Mouse (Mus musculus): ENCODE measurements around the gene B3gnt2. TPM values are rescaled to one million over a fixed set of nuclear protein-coding genes. Genes with fewer than 3 reads are reported as not detected.

The B3gnt2 gene
- total RNA-seq, 2 experiments from 2014 or later = 8.3 to 28.9 TPM

GRCm38 (mm10) chr11:22848649-22849195 is 12.0 kb downstream of the B3gnt2 start:
- peak; percentile 41 for ATAC-seq (ENCODE audit: poor library complexity, severe bottlenecking)

- no peak for ATAC-seq (ENCODE audit: poor library complexity, severe bottlenecking)
Observed at GRCm38 (mm10) chr11:22847732-22848648, 12.8 kb downstream of the B3gnt2 start.

DNA sequence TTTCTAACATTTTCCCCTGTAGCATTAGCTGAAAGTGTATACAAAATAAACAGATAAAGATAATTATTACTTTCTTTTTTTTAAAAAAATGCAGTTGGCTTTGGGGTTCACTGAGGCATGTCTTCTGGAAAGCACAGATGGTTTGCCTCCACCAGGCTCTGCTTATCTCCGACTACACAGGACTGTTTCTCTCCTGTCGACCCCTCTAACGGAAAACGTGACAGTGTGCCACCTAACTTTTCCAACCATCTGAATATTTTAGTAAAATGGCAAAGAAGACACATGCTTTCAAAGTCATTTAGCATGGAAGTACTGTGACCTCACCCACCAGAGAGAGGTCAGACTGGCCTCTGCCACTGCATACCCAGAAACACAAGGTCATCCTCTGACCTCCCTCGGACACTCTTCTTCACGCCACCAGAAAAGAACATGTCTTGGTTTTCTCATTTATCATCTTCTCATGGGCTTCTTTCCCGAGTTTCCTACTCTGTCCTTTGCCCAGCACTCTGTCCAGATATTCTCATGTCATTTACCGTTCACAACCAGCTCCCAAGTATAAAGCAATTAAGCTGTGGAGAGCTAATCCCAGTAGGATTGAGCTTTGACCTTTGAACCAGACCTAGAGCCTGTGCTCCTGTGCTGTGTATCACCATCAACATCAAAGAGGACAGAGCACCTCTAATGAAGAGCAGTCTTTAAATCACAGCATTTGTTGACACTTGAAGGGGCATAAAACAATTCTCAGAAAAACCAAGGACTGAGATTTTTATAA is 13.6 kb downstream of the B3gnt2 start:
- ATAC-seq (ENCODE audit: poor library complexity, severe bottlenecking) = no peak

DNA sequence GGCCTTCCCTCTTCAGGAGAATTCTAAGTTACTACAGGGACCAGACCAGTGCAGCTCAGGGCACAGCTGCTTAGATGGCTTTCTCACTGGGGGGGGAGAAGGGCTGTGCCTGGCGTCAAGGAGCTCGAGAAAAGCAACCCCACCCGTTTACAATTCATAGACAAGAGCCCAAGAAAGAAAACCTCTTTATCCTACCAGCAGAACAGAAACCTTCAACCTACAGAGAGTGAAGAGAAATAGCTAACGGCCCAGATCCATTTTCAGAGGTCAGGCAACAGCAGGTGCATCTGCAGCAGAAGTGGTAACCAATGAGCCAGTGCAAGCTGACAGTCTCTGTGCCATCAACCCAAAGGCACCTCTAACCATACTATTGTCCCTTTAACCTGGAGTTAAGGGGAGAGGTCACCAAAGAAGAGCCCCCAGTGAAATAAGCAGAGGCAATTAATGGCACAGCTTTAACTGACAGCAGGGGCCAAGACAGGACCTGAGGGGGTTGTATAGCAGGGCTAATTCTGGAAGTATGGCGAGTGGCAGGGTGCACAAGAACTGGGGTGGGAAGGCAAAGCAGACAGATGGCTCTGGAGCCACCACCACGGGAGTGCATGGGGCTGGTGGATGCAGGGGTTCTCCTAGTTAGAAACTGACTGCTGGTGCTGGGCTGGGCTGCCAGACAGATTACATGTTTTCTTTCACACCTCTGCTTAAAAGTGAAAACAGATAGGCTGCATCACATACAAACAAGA is 14.5 kb downstream of the B3gnt2 start:
- no peak for ATAC-seq (ENCODE audit: poor library complexity, severe bottlenecking)

- no peak for ATAC-seq (ENCODE audit: poor library complexity, severe bottlenecking)
Observed at GRCm38 (mm10) chr11:22844754-22845718, 15.7 kb downstream of the B3gnt2 start.

- no peak for ATAC-seq (ENCODE audit: poor library complexity, severe bottlenecking)
Observed at GRCm38 (mm10) chr11:22839456-22839855, 21.3 kb downstream of the B3gnt2 start.

- ATAC-seq (ENCODE audit: poor library complexity, severe bottlenecking) = no peak
Observed at GRCm38 (mm10) chr11:22838361-22838760, 22.4 kb downstream of the B3gnt2 start.

DNA sequence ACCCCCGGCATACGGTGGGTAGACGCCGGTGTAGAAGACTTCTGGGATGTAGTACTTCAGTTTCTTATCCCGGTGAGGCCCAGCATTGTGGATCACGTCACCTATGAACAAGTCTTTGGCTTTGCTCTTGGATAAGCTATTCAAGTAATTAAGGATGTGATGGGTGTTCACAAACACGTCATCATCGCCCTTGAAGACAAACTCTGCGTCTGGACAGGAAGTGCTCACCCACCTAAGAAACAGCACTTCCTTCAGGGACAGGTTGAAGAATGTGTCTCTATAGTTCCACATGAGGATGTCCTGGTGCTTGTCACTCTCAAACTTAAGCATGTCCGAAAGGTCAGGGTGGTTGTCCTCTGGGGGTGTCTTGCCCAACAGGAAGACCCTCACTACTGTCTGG is 24.5 kb downstream of the B3gnt2 start:
- peak; percentile 14; the same call in 1 of the 2 replicates for ATAC-seq (ENCODE audit: poor library complexity, severe bottlenecking)

DNA sequence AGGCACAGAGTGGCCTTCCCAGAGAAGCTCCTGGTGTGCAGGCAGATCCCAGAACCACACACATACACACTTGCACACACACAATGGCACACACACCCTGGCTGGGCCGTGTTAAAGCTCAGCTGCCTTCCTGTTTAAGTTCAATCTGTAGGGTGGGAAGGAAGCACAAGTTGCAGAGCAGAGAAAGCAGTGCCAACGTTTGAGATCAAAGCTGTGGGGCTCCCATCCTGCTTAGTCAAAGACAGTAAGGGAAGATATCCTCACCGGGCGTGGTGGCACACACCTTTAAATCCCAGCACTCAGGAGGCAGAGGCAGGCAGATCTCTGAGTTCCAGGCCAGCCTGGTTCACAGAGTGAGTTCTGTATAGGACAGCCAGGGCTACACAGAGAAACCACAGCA is 28.2 kb downstream of the B3gnt2 start:
- no peak for ATAC-seq (ENCODE audit: poor library complexity, severe bottlenecking)

DNA sequence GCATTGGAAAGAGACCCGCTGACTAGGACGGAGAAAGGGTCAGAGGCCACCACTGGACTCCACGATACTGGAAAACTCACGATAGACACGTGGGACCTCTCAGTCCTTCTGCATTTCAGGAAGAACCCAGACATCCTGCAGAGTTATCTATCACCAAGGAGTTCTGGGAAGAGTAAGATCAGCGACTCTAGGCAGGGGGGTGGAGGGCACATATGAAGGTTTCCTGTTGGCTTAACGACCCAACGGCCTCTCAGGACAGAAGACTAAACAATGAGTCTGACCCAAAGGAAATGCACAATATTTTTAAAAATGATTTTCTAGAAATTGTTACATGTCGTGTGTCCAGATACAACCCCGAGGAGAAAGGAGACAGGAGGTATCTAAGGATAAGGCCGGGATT is 28.8 kb downstream of the B3gnt2 start:
- ATAC-seq (ENCODE audit: poor library complexity, severe bottlenecking) = no peak

DNA sequence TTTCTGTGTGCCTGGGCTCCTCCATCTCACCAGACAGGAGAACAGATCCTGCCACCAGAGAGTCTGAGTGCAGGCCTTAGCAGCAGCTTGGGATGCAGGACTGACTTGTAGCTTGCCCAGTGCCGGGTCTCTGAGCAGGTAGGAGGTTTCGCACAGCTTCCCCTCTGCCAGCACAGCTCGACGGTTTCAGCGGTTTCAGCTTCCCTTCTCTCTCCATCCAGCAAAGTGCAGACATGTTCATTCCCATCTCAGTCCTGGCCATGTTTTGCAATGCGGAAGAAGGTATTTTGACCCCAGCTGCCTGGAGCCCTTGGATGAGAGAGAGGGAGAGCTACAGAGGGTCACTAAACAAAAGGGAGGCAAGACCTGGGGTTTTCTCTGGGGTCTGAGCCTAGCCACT is 30.1 kb downstream of the B3gnt2 start:
- peak; percentile 55 for ATAC-seq (ENCODE audit: poor library complexity, severe bottlenecking)

DNA sequence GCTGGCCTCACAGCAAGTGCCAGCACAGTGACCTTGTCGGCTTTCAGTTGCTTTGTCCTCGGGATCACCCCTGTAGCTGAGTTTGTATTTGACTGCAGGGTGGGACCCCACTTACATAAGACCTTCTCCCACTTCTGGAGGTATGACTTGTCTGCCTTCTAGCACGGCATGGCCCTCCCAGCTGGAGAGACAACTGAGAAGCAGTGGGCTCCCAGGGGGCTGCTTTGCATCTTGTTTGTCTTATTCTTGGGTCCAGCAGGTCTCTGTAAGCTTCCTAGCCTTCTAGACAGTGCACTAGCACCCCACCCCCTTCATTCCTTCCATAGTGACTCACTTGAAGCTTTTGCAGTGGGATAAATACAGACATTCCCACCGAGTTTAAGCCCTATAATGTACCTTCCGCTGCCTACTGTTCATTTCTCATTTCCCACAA is 30.6 kb downstream of the B3gnt2 start:
- no peak for ATAC-seq (ENCODE audit: poor library complexity, severe bottlenecking)

- no peak for ATAC-seq (ENCODE audit: poor library complexity, severe bottlenecking)
Observed at GRCm38 (mm10) chr11:22828988-22829632, 31.7 kb downstream of the B3gnt2 start.

DNA sequence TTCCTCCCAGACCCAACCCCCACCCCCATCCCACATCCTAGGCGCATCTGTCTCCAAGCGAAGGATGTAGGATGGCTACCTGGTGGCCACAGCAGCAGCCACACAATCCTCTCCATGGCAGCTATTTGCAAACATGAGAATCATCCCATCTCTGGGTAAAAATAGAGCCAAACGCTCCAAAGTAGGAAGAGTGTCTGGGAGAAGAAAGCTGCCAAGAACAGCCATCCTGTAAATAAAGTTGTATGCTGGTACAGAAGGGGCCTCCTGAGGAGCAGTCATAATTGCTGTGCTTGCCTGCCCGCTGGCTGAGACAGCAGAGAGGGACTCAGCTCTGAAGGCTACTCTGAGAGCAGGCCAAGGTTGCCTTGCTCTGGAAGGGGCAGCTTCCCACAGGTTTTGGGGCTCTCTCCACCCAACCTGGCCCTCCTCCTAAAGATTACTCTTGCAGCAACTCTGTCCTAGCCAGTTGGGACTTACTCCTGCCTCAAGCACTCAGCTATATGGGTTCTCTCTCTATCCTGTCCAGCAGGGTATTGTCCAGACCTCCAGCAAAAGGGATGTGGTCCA is 33.2 kb downstream of the B3gnt2 start:
- no peak for ATAC-seq (ENCODE audit: poor library complexity, severe bottlenecking)

DNA sequence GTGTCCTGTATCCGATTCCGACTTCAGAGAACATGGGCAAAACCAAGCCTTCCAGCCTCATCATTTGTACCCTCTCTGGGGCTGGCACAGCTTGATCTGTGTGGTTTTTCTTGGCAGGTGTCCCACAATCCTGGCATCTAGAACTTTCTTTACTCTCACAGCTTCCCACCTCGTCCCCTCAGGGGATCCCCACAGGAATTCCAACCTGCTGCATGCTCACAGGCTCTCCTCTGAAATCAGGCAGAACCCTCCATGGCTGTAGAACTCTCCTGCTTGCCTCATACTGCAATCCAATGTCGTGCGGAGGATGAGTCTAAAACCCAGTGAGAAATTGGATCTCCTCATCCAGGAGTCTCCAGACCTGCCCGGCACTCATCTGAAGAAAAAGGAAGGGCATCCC is 34.1 kb downstream of the B3gnt2 start:
- no peak for ATAC-seq (ENCODE audit: poor library complexity, severe bottlenecking)

DNA sequence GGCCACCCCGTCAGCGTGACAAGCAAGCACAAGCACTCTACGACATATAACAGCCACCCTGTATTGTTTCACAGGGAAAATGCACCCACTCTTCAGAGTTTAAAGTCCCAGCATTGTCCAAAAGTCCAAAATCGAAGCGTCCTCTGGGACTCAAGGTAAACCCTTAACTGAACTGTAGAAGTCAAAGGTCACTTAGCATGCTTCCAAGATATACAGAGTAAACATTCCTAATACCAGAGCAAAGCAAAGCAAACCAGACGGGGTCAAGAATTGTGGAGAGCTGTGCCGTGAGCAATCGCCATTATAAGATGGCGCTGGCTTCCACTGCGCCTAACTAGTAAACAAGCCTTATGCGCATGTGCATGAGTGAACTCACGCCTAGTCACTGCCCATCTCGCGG is 34.7 kb downstream of the B3gnt2 start:
- ATAC-seq (ENCODE audit: poor library complexity, severe bottlenecking) = no peak

GRCm38 (mm10) chr11:22825548-22825947 is 35.2 kb downstream of the B3gnt2 start:
- ATAC-seq (ENCODE audit: poor library complexity, severe bottlenecking) = no peak

DNA sequence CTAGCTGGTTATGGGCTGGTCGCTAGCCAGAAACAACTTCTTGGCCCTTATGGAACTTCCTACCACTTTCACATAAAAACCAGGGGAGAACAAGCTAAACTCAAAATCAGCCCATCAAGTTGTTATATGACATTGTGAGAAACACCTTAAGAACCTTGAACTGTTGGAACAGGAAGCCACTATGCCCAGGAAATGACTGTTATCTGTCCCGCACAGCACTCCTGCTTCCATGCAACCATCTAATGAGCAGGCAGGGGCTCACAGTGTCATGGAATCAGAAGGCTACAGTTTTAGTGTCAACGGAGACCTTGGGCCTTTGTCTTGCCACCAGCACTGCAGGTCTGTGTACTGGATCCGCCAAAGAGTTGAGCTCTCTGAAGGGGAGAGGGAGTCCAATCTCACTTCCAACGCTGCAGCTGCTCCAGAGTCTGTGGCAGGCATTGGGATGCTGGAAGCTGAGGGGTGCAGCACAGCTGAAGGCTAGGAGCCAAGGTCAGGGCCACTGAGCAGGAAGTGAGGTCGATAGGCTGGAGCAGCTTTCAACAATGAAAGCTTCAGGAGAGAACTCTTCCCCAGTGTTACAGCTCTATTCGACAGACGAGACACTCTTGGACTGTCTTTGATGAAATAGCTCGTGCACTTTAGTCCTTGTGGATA is 36.6 kb downstream of the B3gnt2 start:
- no peak for ATAC-seq (ENCODE audit: poor library complexity, severe bottlenecking)
